Mouse (Mus musculus): Measurements from ENCODE around the gene Rin2. TPM values are rescaled to one million over a fixed set of nuclear protein-coding genes. Genes with fewer than 3 reads are reported as not detected.

The Rin2 gene
- total and polyA plus RNA-seq, 3 experiments: 0.05 to 0.10 (median 0.08) TPM

DNA sequence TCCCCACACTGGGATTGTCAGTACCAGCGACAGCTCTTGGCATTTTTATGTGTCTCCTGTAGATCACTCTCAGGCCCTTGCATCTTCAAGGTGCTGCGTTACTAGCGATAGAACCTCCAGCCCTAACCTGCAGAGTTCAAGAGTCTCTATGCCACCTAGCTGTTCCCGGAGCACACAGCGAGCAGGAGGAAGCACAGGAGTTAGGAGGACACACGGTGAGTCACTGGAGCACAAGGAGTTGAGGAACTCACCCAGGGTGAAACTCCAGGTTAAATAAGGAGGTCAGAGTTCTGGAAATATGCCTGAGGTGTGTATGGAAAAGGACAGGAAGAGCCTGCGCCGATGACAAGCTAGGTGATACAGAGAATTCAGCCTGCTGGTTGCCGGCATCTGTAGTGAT is 5.7 kb downstream of the Rin2 start:
- DNase-seq (ENCODE audit: extremely low read depth): no peak
- peaks cover 1% of the 10 kb centered on the region for H3K27me3 ChIP-seq (replicated peaks)
- H3K79me2 ChIP-seq (replicated peaks; ENCODE audit: control insufficient read depth, extremely low read depth, insufficient read depth, poor library complexity, severe bottlenecking): no peaks in the 10 kb centered on the region
- no peak overlapping the region for H3K9ac ChIP-seq (ENCODE audit: insufficient read depth, low read depth)
- peaks cover 12% of the 10 kb centered on the region for H3K9me3 ChIP-seq (replicated peaks; ENCODE audit: low read length)
- H3K27ac ChIP-seq (ENCODE audit: insufficient read depth, low read depth): no peak overlapping the region
- TF ChIP-seq KAT2A (IDR thresholded peaks at IDR 0.05; ENCODE audit: insufficient replicate concordance, low read length) (no peak), MAX (IDR thresholded peaks at IDR 0.05; ENCODE audit: low read length) (no peak), SMC3 (IDR thresholded peaks at IDR 0.05; ENCODE audit: low read depth, low read length) (no peak), BHLHE40 (IDR thresholded peaks at IDR 0.05; ENCODE audit: low read depth, low read length) (no peak), POLR2A (IDR thresholded peaks at IDR 0.05; ENCODE audit: low read depth, low read length) (no peak), RCOR1 (conservative IDR thresholded peaks at IDR 0.05; ENCODE audit: low read depth, low read length) (no peak), HCFC1 (IDR thresholded peaks at IDR 0.05; ENCODE audit: low read depth, low read length) (no peak), EP300 (IDR thresholded peaks at IDR 0.05; ENCODE audit: low read length) (no peak)
- peaks cover 0 to 6% of the 10 kb centered on the region in 2 experiments; a peak in 2 of 4 replicates for H3K4me1 ChIP-seq (ENCODE audit: control insufficient read depth in 1 of 2, insufficient read depth in 2 of 2)
- no peaks in the 10 kb centered on the region for H3K36me3 ChIP-seq (replicated peaks in 1 of 2; ENCODE audit: control insufficient read depth in 1 of 2, insufficient read depth in 1 of 2, low read length in 1 of 2)
- H3K4me3 ChIP-seq (replicated peaks in 1 of 3; ENCODE audit: low read depth in 2 of 3, low read length in 2 of 3, poor library complexity in 1 of 3): no peak overlapping the region
- H3K4me2 ChIP-seq (ENCODE audit: insufficient read depth, low read depth, poor library complexity, severe bottlenecking): no peak overlapping the region
- dilution Hi-C loops (cut with MboI; ENCODE audit: extremely low pct_ligation_motif_present, extremely low pct_unique_long_range_greater_than_20kb, low sequenced_read_pairs): no loop called here
- in situ Hi-C loops (cut with MboI; ENCODE audit: low pct_ligation_motif_present, low pct_unique_long_range_greater_than_20kb, low sequenced_read_pairs): loop anchor here (25.0 kb wide), 1 partner anchor 707 kb away; no protein-coding TSS in a partner anchor

DNA sequence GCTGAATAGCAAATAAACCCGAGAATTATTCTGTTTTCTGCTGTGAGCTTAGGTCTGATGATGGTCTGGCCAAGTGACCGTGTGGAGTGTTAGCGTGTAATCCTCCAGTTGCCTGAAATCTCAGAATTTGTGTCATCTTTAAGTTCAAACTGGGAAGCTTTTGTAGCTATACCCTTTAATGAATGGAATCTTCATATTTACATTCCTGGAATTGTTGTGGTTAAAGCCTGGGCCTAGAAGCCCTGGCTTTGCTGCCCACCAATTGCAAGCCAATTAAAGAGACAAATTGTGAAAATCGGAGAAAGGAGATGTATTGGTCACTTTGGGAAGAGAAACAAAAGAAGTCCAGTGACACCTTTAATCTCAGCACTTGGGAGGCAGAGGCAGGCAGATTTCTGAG is 6.6 kb downstream of the Rin2 start:
- peaks cover 1% of the 10 kb centered on the region for H3K27me3 ChIP-seq (replicated peaks)
- H3K4me3 ChIP-seq (replicated peaks in 1 of 3; ENCODE audit: low read depth in 2 of 3, low read length in 2 of 3, poor library complexity in 1 of 3): no peak overlapping the region
- dilution Hi-C loops (cut with MboI; ENCODE audit: extremely low pct_ligation_motif_present, extremely low pct_unique_long_range_greater_than_20kb, low sequenced_read_pairs): no loop called here

DNA sequence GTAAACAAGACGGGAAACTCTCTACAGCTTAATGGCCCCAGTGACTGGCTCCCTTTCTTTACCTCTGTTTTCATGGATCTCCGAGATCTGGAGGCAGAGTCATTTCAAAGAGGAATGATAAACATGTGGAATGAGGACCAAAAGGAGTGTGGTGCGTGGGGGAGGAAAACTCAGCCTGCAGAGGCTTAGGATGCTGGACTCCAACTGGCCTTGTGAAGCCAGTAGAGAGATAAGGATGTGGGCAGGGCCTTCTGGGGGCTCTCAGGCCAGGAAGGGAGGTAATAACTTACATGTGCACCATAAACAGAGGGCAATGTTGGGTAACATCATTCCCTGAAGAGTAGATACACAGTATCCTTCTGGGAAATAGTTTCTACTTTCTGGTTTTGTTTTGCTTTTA is 7.9 kb downstream of the Rin2 start:
- dilution Hi-C loops (cut with MboI; ENCODE audit: extremely low pct_ligation_motif_present, extremely low pct_unique_long_range_greater_than_20kb, low sequenced_read_pairs): no loop called here
- Histone ChIP-seq H3K4me3 (replicated peaks in 1 of 3; ENCODE audit: low read depth in 2 of 3, low read length in 2 of 3, poor library complexity in 1 of 3) (no peak overlapping the region), H3K27ac (ENCODE audit: insufficient read depth, low read depth) (no peak overlapping the region), H3K4me2 (ENCODE audit: insufficient read depth, low read depth, poor library complexity, severe bottlenecking) (no peak overlapping the region), H3K27me3 (replicated peaks) (peaks cover 1% of the 10 kb centered on the region), H3K9me3 (replicated peaks; ENCODE audit: low read length) (no peaks in the 10 kb centered on the region), H3K4me1 (ENCODE audit: control insufficient read depth in 1 of 2, insufficient read depth in 2 of 2) (no peaks in the 10 kb centered on the region), H3K79me2 (replicated peaks; ENCODE audit: control insufficient read depth, extremely low read depth, insufficient read depth, poor library complexity, severe bottlenecking) (no peaks in the 10 kb centered on the region), H3K9ac (ENCODE audit: insufficient read depth, low read depth) (no peak overlapping the region), H3K36me3 (replicated peaks in 1 of 2; ENCODE audit: control insufficient read depth in 1 of 2, insufficient read depth in 1 of 2, low read length in 1 of 2) (no peaks in the 10 kb centered on the region)
- DNase-seq (ENCODE audit: extremely low read depth): no peak
- in situ Hi-C loops (cut with MboI; ENCODE audit: low pct_ligation_motif_present, low pct_unique_long_range_greater_than_20kb, low sequenced_read_pairs): loop anchor here (25.0 kb wide), 1 partner anchor 704 kb away; no protein-coding TSS in a partner anchor
- TF ChIP-seq E2F4 (IDR thresholded peaks at IDR 0.05; ENCODE audit: insufficient replicate concordance, low read depth, low read length) (no peak), ZMIZ1 (IDR thresholded peaks at IDR 0.05; ENCODE audit: low read depth, low read length) (no peak), MYC (IDR thresholded peaks at IDR 0.05; ENCODE audit: low read depth, low read length) (no peak), TBP (conservative IDR thresholded peaks at IDR 0.05; ENCODE audit: low read depth, low read length) (no peak), MAX (IDR thresholded peaks at IDR 0.05; ENCODE audit: low read length) (no peak), ETS1 (conservative IDR thresholded peaks at IDR 0.05; ENCODE audit: low read depth, low read length) (no peak), CTCF (conservative IDR thresholded peaks at IDR 0.05 in 1 of 2, IDR thresholded peaks at IDR 0.05 in 1 of 2; ENCODE audit: low read depth in 2 of 2, low read length in 2 of 2) (no peak), MEF2A (IDR thresholded peaks at IDR 0.05; ENCODE audit: borderline replicate concordance, low read depth, low read length) (no peak), TCF12 (IDR thresholded peaks at IDR 0.05; ENCODE audit: low read depth, low read length) (no peak), JUN (IDR thresholded peaks at IDR 0.05; ENCODE audit: insufficient read depth, low read depth, low read length) (no peak), CHD2 (IDR thresholded peaks at IDR 0.05; ENCODE audit: low read length) (no peak), ZNF384 (IDR thresholded peaks at IDR 0.05; ENCODE audit: low read depth, low read length) (no peak), IRF4 (IDR thresholded peaks at IDR 0.05; ENCODE audit: low read depth, low read length) (no peak)

More for the DNA sequence above, 6.6 kb downstream of the Rin2 start:
- Histone ChIP-seq H3K4me2 (ENCODE audit: insufficient read depth, low read depth, poor library complexity, severe bottlenecking) (no peak overlapping the region), H3K36me3 (replicated peaks in 1 of 2; ENCODE audit: control insufficient read depth in 1 of 2, insufficient read depth in 1 of 2, low read length in 1 of 2) (no peaks in the 10 kb centered on the region), H3K9ac (ENCODE audit: insufficient read depth, low read depth) (no peak overlapping the region), H3K27ac (ENCODE audit: insufficient read depth, low read depth) (no peak overlapping the region), H3K9me3 (replicated peaks; ENCODE audit: low read length) (peaks cover 9% of the 10 kb centered on the region), H3K79me2 (replicated peaks; ENCODE audit: control insufficient read depth, extremely low read depth, insufficient read depth, poor library complexity, severe bottlenecking) (no peaks in the 10 kb centered on the region), H3K4me1 (ENCODE audit: control insufficient read depth in 1 of 2, insufficient read depth in 2 of 2) (no peaks in the 10 kb centered on the region)
- in situ Hi-C loops (cut with MboI; ENCODE audit: low pct_ligation_motif_present, low pct_unique_long_range_greater_than_20kb, low sequenced_read_pairs): loop anchor here (25.0 kb wide), 1 partner anchor 706 kb away; no protein-coding TSS in a partner anchor
- TF ChIP-seq ETS1 (conservative IDR thresholded peaks at IDR 0.05; ENCODE audit: low read depth, low read length) (no peak), RCOR1 (conservative IDR thresholded peaks at IDR 0.05; ENCODE audit: low read depth, low read length) (no peak), UBTF (IDR thresholded peaks at IDR 0.05; ENCODE audit: low read depth, low read length) (no peak), E2F4 (IDR thresholded peaks at IDR 0.05; ENCODE audit: insufficient replicate concordance, low read depth, low read length) (no peak), POLR2AphosphoS2 (IDR thresholded peaks at IDR 0.05; ENCODE audit: low read depth, low read length) (no peak), USF2 (conservative IDR thresholded peaks at IDR 0.05; ENCODE audit: low read depth, low read length) (no peak), ZNF384 (IDR thresholded peaks at IDR 0.05; ENCODE audit: low read depth, low read length) (no peak), USF1 (IDR thresholded peaks at IDR 0.05; ENCODE audit: low read depth, low read length) (no peak), MAZ (IDR thresholded peaks at IDR 0.05; ENCODE audit: low read depth, low read length) (no peak)
- no peak for DNase-seq (ENCODE audit: extremely low read depth)
